Mouse (Mus musculus) CD8-positive naive resting alpha-beta T cell, adult 2 months (primary cell): ENCODE measurements around the gene Fam98b.
A peak's percentile ranks its signal among the peaks of the same experiment; 100 is the strongest.

Experiments
- DNase-seq, 2 experiments: peaks; one replicate each; pipeline ENCODE4 v3.0.0; 2022; ENCODE audit warnings: low read depth in 2 of 2, low spot score in 2 of 2

Gene Fam98b

GRCm38 (mm10) chr2:117249255-117250000 is at the start of gene Fam98b:
Gene Fam98b (plus strand): TSS chr2:117249739.
- peak; percentile 84 to 91 for DNase-seq

- DNase-seq, result no peak
These were observed 48.6 kb upstream of the Fam98b start for GRCm38 (mm10) chr2:117200869-117201338.

- no peak for DNase-seq
These were observed 46.2 kb upstream of the Fam98b start for GRCm38 (mm10) chr2:117203350-117203749.

DNA sequence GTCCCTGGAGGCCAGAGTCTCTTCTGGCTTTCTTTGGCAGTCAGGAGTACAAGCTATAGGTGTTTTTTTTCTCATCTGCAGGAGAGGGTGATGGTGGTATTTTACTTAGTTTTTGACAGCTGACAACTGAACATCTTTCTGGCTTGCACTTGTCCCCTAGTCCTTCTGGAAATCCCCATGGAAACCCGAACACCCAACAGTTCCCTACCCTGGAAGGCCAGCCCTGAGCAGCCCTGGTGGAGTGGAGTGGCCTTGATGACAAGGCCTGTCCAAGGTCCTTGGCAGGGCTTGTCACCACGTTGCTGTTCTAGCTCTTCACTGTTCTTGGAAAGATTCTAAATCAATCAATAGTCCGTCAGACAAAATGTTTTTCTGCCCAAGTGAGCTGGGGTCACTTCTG is 45.0 kb upstream of the Fam98b start:
- DNase-seq, result no peak

GRCm38 (mm10) chr2:117205066-117205465 is 44.5 kb upstream of the Fam98b start:
- no peak for DNase-seq

DNA sequence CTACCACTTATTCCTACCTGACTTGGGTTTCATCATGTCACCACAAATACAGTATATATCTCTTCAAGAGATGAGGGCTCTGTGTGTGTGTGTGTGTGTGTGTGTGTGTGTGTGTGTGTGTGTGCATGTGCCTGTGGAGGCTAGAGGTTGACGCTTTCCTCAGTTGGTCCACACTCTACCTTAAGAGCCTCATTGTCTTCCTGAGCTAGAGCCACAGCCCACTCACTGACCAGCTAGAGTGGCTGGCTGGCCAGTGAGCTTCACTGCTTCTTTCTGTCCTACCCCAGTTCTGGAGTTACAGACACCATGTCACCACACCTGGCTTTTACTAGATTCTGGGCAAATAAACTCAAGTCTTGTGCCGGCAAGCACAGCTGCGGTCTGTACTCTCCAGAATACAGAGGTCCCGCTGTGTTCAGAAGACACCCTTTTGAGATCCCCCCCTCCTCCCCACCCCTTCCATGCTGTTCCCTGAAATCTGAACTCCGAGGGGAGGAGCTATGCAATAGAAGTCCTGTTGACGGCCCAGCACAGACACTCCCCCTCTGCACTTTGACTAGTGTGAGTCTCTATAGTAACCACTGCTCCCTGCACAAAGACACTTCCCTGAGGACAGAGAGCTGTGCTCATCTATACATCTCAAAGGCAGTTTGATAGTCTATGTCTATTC is 39.0 kb upstream of the Fam98b start:
- DNase-seq, result no peak

- DNase-seq, result no peak
These were observed 33.4 kb upstream of the Fam98b start for GRCm38 (mm10) chr2:117216152-117216551.

- DNase-seq, result no peak
These were observed 31.8 kb upstream of the Fam98b start for GRCm38 (mm10) chr2:117217695-117218216.

- DNase-seq, result no peak
These were observed 30.0 kb upstream of the Fam98b start for GRCm38 (mm10) chr2:117219536-117219935.

DNA sequence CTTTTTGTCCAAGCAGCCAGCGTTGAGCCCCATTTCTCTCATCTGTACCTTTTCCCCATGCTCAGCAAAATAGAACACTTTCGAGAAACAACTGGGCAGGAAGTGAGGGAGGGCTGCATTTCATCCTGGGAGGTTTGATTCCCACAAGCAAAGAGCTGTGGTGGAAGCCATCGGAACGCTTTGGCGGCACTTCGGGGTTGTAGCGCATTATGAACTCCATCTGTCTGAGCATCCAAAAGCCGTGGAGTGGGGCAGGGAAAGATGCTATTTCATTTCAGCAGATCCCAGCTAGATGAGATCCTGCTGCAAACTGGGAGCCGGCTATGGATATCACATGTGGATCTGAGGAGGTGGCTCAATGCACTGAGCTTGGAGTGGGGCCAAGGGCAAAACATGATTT is 26.9 kb upstream of the Fam98b start:
- no peak for DNase-seq

- no peak for DNase-seq
These were observed 20.9 kb upstream of the Fam98b start for GRCm38 (mm10) chr2:117228601-117229125.

GRCm38 (mm10) chr2:117230261-117230660 is 19.3 kb upstream of the Fam98b start:
- DNase-seq, result no peak

DNA sequence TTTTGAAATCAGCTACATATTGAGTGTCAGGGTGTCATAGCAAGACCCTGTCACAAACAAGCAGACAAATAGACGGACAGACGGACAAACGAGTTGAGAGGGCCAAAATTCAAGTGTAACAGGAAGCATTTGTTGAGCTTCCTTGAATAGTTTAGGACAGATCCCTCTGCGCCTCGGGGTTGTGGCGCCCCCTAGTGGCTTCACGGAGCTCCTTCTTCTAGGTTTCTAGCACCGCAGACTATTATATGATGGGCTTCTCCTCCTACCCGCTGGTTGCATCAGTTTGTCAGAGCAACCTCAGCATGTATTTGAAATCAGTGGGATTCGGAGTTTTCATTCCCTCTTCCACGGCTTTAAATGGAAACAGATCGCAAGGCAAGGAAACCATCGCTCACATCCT is 18.3 kb upstream of the Fam98b start:
- DNase-seq, result peak; percentile 45 to 60

GRCm38 (mm10) chr2:117241953-117242352 is 7.6 kb upstream of the Fam98b start:
- DNase-seq, result no peak

GRCm38 (mm10) chr2:117250001-117250510 is 517 bp downstream of the Fam98b start:
- DNase-seq, result peak; percentile 9 to 10

- no peak for DNase-seq
These were observed 5.9 kb downstream of the Fam98b start for GRCm38 (mm10) chr2:117255415-117255814.

DNA sequence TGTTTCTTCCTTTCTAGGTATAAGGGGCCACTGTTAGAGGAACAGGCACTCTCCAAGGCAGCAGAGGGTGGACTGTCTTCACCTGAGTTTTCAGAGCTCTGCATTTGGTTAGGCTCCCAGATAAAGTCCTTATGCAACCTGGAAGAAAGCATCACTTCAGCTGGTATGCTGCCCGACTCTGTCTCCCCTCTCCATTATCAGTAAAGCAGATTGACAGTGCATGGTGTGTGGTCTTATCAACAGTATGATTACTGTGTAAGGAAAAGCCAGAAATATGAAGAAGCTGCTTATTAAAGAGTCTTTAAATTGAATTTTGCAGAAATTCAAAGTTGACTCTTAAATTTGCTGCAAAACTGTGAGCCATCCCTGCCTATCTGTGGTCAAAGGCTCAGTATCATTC is 8.1 kb downstream of the Fam98b start:
- DNase-seq, result no peak

- no peak for DNase-seq
These were observed 12.6 kb downstream of the Fam98b start for GRCm38 (mm10) chr2:117262184-117262583.

DNA sequence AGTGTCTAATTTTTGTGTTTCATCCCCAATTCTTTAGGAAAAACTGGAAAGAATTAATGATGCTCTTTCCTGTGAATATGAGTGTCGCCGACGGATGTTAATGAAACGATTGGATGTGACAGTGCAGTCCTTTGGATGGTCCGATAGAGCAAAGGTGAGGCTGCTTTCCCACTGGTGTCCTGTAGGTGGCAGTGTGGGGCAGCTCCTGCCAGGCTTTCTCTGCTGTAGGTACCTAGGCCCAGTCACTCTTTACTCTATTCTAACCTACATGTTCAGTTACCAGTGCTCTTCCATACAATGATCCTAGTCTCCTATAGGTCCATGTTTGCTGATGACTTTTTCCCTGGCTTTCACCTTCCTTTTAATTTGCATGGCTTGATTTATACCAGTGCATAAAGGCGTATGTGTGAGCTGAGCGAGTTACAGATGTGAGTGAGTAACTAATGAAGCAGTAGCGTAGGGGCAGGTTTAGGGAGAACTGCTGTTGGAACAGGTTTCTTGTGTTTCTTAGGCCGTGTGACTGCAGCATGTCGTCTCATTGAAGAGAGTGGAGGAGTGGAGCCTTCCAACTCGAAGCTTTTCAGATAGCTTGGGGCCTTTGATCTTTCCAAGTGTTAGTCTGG is 14.4 kb downstream of the Fam98b start:
- DNase-seq, result peak; percentile 70 to 78

- no peak for DNase-seq
These were observed 38.8 kb downstream of the Fam98b start for GRCm38 (mm10) chr2:117288291-117288690.
